Mouse (Mus musculus): Measurements from ENCODE around the gene Hnf4a.
A peak's percentile ranks its signal among the peaks of the same experiment; 100 is the strongest.

Hnf4a gene

DNA sequence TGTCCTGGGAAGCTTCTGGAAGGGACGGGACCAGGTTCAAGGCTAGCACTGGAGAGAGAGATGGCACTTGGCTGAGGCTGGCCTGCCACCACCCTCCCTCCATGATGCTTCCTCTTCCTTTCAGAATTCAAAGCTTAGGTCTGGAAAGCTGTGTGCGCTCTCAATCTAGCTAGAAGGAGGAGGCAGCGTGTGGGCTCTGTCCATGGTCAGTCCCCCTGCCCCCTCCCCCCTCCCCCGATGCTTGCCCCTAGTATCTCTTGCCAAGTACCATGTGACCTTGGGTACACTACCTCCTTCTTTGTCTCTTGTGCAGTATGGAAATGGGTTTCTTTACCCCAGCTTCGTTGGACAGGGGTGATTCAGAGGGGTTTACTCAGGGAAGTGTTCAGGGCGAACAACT is 42.2 kb downstream of the Hnf4a start:
- DNase-seq (ENCODE audit: low read depth, low spot score): no peak

DNA sequence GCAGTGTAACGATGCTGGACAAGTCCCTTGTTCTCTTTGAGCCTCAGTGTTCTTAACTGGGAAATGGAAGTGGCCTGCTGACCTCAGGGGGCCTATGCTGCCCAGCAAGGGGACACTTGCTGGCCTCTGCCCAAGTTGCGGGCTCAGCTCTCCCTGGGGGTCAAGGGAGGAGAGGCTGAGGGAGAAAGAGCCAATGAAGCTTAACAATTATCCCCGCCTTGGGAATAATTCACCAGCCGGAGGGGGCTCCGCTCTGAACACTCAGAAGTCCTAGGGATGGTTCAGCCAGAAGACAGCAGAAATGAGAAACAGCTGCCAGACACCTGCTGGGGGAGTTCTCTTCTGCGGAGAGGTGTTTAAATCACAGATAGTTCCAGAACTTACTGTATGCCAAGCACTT is 43.2 kb downstream of the Hnf4a start:
- DNase-seq (ENCODE audit: low read depth, low spot score): no peak

DNA sequence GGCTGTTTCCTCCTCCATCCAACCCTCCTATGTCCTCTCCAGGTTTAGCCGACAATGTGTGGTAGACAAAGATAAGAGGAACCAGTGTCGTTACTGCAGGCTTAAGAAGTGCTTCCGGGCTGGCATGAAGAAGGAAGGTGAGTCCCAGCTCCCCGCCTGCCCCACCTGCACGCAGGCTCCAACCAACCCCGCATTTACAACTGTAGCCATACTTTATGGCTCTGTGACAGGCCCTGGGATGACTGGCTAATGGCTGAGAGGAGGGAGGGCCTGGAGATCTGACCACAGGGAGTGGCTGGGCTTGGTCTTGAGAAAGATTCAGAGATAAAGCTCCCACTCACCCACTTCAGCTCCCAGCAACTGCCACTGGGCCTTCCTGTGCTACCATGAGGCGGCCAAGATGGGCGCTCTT is 45.9 kb downstream of the Hnf4a start:
- DNase-seq (ENCODE audit: low read depth, low spot score): no peak

DNA sequence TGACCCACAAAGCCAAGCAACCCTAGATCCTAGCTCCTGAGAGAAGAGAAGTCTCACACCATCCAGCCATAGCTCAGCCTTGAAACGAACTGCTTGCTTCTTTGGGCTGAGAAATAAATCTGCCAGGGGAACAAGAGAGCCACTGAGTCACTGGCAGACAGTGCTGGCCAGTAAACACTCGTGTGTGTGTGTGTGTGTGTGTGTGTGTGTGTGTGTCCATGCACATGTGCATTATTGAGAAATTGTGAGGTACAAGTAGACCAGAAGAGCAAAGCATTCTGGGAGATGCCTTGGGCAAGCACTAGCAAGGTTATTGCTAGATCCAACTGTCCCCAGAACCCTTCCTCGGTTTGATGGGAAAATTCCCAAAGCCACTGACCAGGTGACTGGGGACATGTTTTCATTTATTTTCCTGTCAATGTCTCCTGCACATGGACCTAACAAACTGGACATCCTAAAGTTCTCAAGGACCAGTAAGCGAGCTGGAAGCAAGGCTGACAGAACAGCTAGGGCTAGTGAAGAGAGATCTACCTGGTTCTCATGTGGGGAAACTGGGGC is 47.9 kb downstream of the Hnf4a start:
- no peak for DNase-seq (ENCODE audit: low read depth, low spot score)

DNA sequence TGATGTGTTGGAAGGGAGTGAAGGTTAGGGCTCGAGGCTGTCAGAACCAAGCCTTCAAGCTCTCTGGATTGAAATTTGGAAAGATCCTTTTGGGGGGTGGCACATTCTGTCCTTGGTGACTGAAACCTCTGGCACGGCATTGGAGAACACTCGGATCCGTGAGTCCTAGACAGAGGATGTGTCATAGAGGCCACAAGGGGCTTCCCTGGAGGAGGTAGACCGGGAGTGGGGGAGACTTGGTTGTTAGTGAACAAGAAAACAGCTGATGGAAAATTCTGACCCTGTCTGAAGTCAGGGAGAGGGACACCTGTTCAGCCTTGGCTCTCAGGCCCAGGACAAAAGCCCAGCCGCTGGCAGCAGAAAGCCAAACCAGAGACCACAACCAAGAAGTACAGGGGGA is 48.4 kb downstream of the Hnf4a start:
- no peak for DNase-seq (ENCODE audit: low read depth, low spot score)

DNA sequence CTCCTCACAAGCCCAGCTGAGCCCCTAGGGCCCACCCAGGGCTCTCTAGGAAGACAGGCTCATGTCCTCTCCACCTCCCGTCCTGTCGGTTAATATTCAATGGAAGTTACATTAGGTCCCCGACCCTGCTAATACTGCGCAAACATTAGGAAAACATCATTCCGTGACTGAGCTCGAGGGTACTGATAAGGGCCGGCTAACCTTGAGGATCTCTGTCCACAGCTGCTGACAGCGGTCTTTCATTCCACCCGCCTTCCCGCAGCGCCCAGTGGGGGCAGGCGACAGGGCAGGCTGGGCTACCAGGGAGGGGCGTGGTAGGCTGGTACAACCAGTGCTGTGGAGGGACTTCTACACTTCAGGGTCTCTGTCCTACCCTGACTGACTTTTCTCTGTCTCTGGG is 48.8 kb downstream of the Hnf4a start:
- no peak for DNase-seq (ENCODE audit: low read depth, low spot score)

DNA sequence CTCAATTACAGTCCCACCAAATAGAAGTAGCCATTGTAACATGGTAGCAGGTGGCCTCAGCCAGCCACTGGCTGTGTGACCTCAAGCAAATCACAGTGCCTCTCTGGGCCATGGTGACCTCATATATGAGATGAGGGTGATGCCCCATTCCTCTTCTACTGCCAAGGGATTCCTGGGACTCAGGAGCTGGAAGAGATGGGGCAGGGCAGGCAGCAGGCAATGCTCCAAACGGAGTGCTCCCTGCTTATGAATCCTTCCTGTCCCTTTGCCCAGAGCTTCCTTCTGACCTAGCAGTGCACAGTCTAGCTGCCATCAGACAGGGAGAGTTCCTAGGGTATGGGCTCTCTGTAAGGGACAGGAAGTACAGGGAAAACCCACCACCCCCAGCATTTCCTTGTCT is 51.9 kb downstream of the Hnf4a start:
- no peak for DNase-seq (ENCODE audit: low read depth, low spot score)

DNA sequence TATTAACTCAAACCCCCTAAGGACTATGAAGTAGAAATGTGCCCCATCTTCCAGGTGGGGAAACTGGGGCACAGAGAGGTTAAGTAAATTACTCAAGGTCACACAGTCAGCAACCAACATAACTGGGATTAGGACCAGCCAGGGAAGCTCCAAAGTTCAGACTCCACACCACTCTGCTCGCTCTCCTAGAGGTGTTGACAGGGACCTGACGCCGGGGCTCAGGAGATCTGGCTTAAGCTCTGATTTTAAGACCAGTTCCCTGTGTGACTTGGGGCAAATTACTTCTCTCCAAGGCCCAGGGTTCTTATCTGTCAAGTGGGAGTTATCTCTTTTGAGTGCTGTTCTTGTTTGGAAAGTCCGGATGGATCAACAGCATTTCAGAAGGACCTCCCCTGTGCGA is 52.6 kb downstream of the Hnf4a start:
- no peak for DNase-seq (ENCODE audit: low read depth, low spot score)

DNA sequence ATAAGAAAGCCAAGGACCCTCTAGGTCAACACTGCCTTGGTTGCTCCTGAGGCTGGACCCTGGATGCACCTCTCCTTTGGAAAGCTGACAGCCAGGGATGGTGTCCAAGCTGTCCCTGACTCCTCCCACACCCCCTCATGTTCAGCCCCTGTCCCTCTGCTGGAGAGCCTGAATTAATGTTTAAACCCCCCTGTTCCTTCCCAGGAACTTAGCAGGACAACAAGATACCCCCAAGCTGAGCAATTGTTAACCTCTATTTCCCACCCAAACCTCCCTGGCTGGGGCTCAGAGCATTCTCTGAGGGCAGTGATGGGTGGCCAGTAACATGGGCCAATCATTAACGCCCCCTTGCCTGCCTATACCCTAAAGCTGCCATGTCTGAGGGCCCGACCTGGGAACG is 53.6 kb downstream of the Hnf4a start:
- DNase-seq (ENCODE audit: low read depth, low spot score): no peak

DNA sequence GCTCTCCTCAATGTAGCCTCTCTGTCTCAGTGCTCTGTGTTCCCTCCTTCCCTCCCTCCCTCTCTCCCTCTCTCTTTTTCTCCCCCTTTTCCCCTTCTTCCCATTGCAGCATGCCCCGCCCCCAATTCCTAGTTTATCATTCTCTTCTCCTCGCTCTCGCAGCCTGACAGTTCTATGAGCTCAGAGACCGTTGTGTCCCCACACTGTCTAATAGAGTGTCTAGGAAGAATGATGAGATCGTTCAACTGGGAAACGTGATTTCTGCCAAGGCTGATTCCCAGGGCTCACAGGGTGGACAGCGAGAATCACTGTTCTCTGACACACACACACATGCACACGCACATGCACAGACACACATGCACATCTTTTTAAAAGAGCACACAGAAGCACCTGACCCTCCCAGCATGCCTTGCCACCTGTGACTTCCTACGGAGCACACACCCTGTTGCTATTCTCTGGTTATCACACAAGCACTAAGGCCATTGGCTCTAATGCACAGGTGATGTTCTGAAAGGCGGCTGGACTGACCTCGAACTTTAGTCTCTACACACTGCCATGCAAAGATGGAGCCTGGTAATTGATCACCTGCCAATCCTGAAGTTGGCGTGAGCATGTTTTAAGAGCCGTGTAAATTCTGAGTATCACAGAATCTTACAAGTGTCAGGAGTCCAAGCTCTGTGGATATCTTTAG is 54.8 kb downstream of the Hnf4a start:
- DNase-seq (ENCODE audit: low read depth, low spot score): no peak

DNA sequence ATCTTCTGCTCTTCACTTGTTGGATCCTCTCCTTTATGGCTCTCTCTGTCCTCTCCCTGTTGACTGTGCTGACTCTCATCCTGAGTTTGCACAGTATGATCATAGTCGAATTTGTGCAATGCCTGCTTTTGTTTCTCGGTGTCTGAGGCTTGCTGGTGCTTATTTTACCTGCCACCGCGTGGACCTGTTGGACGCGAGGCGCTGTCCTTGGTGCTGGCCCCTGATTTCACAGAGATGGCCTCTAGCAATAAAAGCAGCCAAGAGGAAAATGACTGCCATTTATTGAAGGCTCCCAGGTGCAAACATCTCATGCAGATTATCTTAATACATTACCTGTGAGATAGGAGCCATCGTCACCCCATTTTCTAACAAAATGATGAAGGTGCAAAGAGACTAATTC is 58.0 kb downstream of the Hnf4a start:
- peak; percentile 67 for DNase-seq (ENCODE audit: low read depth, low spot score)

DNA sequence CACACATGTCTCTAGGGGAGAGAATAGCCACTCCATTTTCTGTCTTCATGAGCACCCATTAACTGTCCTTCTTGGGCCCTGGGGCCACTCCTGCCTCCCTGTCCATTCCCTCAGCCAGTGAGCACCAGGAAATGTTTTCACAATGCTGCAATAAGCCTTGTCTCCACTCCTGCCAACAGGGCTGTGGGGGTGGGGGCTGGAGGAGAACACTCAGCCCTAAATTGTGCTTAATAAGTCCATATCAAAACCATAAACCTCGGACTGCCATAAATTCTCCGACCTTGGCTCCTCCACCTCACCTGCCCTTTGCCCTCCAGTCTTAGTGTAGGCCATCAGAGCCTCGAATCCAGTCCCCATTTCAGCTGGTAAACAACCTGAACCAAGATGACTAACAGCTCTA is 67.7 kb downstream of the Hnf4a start:
- DNase-seq (ENCODE audit: low read depth, low spot score): no peak

DNA sequence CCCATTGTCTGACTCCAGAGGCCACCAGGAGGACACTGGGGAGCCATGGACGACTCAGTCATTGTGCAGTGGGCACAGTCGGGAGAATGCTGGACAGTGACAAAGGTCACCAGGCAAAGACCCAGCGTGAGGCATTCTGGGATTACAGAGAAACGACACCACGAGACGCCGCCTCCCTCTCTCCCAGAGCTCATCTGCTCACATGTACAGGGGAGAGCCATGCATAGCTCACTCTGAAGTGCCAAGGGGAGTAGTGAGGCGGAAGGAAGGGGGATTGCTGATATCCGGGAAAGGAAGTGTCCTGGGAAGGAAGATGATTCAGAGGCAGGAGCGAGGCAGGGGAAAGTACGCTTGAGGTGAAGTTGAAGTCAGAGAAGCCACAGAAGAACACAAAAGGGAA is 68.6 kb downstream of the Hnf4a start:
- no peak for DNase-seq (ENCODE audit: low read depth, low spot score)

DNA sequence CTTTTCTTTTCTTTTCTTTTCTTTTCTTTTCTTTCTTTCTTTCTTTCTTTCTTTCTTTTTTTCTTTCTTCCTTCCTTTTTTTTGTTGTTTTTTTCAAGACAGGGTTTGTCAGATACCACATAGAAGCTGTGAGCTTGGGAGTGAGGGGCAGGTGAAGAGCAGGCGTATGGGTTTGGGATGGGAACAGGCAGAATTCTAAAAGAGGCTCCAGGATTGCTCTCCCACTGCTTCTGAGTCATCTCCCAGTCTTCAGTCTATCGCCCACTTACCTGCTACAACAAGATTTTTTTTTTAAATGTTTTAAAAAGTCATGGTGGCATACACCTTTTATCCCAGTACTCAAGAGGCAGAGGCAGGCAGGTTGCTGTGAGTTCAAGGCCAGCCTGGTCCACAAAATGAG is 71.4 kb downstream of the Hnf4a start:
- DNase-seq (ENCODE audit: low read depth, low spot score): no peak

DNA sequence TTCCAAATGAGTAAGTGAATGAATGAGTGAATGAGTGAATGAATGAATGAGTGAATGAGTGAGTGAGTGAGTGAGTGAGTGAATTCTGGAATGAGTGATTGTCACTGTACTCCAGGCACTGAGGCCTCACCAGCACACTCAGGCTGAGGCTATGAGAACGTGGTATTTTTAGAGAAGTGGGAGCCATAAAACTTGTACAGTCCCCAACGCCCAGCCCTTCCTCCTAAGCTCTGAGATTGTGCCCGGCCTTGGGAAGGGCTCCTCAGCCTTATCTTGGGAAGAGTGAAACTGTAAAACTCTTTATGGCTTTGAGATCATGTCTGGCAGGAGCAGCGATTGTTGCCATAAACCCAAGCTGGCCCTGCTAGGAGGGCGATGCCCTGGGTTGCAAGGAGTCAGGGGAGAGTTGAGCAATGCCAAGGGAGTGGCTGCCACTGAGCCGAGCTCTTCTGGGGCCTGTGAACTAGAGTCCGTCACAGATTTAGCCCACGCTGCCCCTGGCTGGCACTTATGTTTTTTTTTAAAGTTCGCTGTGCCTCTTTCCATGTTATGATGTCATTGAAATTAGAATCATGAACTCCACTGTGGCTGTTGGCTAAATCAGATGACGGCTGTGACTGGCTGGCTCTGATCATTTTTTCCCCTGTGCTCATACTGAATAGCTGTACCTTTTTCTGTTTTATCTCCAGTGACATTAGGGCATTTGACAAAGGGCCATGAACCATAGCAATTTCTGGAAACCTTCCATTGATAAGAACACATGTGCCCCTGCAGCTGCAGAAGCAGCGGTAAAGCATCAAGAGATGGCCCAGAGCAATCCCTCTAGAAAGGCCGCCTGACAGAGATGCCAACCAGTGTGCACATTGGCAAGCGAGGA is 73.7 kb downstream of the Hnf4a start:
- no peak for DNase-seq (ENCODE audit: low read depth, low spot score)

DNA sequence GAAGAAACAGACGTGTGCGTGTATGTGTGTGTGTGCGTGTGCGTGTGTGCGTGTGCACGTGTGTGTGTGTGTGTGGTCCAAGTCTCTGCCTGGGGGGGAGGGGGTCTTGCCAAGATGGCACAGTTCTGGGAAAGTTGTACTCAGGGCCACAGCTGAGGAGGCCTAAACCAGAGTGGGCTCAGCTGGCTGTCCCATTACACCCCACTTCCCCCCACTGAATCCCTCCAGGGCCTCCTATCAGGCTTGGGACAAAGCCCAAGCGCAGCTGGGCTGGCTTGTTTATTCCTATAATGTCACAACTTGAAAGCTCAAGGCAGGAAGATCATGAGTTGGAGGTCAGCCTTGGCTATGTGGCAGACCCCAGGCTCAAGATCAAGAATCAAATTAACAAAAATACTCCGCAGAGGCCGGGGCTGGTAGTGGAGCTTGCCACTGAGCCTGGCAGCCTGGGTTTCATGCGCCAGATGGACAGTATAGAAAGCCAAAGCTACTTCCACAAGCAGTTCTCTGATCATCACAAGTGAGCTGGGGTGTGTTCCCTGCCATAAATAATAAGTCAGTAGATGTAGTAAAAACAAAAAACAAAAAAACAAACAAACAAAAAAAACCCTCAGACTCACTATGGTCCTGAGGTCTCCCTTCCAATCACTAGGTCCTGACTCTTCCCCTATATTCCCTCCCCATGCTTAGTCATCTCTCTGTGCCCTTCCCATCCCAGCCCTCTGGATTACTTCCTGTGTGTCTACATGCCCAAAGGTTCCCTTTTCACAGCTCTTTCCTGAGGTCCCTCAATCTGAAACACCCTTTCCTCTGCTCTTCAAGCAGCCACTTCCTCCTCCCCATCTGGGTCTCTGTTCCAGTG is 76.8 kb downstream of the Hnf4a start:
- no peak for DNase-seq (ENCODE audit: low read depth, low spot score)

DNA sequence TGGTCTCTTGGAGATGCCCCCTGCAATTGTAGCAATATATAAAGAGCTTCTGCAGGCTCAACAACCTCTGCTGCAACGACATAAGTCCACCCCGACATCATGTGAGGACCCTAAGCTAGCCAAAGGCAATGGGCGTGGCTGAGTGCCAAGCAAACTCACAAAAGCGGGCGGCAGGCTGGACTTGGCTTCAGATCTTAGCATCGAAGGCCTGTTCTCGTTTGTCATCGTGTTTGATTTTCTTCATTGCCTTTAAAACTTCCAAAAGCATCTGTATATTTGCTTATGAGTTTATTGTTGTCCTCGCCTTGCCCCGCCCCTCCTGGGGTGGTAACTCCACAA is 77.4 kb downstream of the Hnf4a start:
- no peak for DNase-seq (ENCODE audit: low read depth, low spot score)

DNA sequence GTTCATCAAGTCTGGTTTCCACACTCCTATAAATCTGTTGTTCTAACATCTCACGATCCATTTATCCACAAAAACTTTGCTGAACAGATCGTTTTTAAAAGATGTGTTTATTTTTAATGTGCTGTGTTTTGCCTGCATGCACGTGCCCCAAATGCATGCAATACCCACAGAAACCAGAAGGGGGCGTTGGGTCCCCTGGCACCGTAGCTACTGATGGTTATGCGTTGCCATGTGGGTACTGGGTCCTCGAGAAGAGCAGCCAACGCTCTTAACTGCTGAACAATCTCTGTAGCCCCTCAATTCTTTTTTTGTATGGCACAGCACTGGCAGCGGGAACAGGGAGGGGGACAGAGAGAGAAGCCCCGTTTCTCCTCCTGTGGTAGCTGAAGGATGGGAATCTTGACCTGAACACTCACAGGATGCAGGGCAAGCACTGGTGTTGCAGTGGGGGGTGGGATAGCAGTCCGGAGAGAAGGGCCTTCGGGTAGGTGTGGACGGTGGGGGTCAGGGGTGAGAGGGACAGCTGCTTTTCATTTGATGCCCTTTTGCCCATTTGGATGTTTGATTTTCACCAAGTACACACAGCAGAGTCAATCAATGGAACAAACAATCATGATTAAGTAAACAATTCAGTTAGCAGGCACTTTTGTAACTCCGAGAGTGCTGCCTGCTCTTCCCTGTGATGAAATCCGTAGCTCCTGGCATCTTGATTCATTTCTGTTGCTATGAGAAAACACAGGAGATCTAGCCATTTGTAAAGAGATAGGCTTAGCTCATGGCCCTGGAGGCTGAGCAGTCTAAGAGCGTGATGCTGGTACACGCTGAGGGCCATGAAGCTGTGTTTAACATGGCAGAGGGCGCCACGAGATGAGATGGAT is 80.0 kb downstream of the Hnf4a start:
- peak; percentile 42 for DNase-seq (ENCODE audit: low read depth, low spot score)

DNA sequence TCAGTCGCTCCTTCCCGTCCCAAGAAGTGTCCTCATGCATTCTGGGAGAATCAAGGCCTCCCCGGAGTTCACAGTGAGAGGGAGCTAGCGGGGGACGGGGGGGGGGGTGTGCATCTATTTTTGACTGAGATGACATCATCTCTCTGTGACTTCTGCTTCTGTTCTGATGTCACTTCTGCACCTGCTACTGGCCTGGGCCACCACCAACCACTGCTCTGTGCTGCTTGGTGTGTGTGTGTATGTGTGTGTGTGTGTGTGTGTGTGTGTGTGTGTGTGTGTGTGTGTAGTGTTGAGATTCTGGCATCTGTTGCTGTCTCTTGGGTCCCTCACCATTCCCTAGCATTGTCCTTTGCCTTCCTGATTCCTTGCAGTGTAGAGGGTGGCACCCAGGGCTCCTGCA is 80.9 kb downstream of the Hnf4a start:
- DNase-seq (ENCODE audit: low read depth, low spot score): no peak

DNA sequence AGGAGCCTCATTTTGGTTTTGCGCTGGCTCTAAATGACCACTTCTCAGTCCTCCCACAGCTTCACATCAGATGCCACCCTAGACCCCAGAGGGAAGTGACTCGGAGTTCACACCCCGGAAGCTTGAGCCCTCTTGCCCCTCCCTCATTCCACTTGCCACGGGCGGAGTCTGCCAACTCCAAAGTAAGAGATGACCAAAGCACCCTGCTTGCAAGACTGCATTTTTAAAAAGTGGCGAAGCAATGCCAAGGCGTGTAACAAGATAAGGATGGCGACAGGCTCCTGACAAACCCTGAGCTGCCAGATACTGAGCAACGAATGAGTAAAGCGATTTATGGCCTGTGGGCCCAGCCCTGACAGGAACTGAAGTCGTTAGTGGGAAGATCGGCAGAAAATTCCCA is 83.6 kb downstream of the Hnf4a start:
- DNase-seq (ENCODE audit: low read depth, low spot score): no peak

DNA sequence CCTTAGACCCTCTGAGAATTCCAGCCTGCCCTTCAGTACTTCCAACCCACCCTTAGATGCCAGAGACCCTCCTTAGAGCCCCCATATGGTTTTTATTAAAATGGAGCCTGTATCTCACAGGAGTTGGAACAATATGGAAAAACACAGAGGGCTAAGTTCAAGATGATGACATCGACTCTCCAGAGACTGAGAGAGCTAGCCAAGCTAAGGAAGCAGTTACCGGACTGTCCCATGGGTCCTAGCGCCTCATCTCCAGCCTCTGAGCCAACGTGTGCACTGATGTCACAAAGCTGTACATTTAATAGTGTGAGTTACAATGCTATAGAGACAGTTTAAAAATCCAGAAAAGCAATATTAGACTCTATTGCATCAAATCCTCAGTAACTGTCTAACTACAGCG is 84.4 kb downstream of the Hnf4a start:
- no peak for DNase-seq (ENCODE audit: low read depth, low spot score)

Data from forelimb bud, embryonic 11.5 days (tissue).